In the genomic region with DNA sequence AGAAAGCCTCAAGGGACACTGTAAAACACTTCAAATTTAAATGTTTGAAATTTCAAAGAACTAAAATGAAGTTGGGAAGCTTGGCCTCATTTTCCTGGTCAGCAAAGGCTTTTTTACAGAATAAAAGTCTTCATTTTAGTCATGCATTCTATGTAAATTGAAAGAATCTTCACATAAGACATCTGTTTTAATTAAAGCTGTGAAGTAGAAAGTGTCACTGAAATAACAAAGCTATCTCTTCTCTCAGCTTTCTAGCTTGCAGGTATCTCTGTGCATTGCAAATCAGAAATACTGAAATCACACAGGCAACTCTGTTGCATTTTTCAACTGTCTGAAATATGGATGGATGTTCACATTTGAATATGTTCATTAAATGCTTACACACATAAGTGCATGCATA, we compare ENCODE assay signal across 26 mouse cellular contexts.
"Had no signal": no experiment of that assay in that cellular context is flagged by ENCODE, and none has a peak within 500 bp of the region (broad histone marks: within the 10 kb centered on the region; RNA-seq: fewer than 3 reads in every experiment).

No protein-coding gene starts in this region.

- H3K27me3 ChIP-seq: heart, embryonic 12.5 days; hindbrain, embryonic 12.5 days; intestine, embryonic 15.5 days; limb, embryonic 13.5 days; limb, embryonic 15.5 days; liver, embryonic 12.5 days had no signal

- H3K4me3 ChIP-seq: gastrocnemius, adult 2 months; heart, embryonic 10.5 days; heart, embryonic 12.5 days; hindbrain, embryonic 10.5 days; hindbrain, embryonic 12.5 days; intestine, embryonic 15.5 days; limb, embryonic 13.5 days; limb, embryonic 15.5 days; liver, embryonic 12.5 days had no signal

- H3K9me3 ChIP-seq: heart, embryonic 10.5 days; heart, embryonic 12.5 days; hindbrain, embryonic 10.5 days; hindbrain, embryonic 12.5 days; intestine, embryonic 15.5 days; limb, embryonic 13.5 days; limb, embryonic 15.5 days; liver, embryonic 12.5 days had no signal

- H3K4me2 ChIP-seq: heart, embryonic 12.5 days; hindbrain, embryonic 12.5 days; hindbrain, embryonic 14.5 days; intestine, embryonic 15.5 days; limb, embryonic 13.5 days; limb, embryonic 15.5 days; liver, embryonic 12.5 days had no signal

- ATAC-seq: hindbrain, embryonic 16.5 days; inflammation-experienced regulatory T-cells, adult 6 months; intestine, embryonic 15.5 days; intestine, postnatal 0 days; liver, embryonic 12.5 days had no signal

- DNase-seq: gastrocnemius, adult 2 months; gastrocnemius, postnatal 10 days; gastrocnemius, postnatal 25 days; heart, adult 18-20 months; heart, postnatal 10 days; heart, postnatal 4 days; kidney, adult 18-20 months; kidney, adult 8-10 months; kidney, postnatal 14 days; kidney, postnatal 36 days; layer of hippocampus, adult 9-11 months; layer of hippocampus, postnatal 36 days; left cerebral cortex, postnatal 4 days had no signal

- H3K9ac ChIP-seq: heart, embryonic 12.5 days; hindbrain, embryonic 12.5 days; hindbrain, embryonic 14.5 days; intestine, embryonic 15.5 days; limb, embryonic 13.5 days; limb, embryonic 15.5 days; liver, embryonic 12.5 days had no signal

- H3K4me1 ChIP-seq: heart, embryonic 10.5 days; heart, embryonic 12.5 days; hindbrain, embryonic 10.5 days; hindbrain, embryonic 12.5 days; intestine, embryonic 15.5 days; limb, embryonic 13.5 days; limb, embryonic 15.5 days; liver, embryonic 12.5 days had no signal

- H3K36me3 ChIP-seq: heart, embryonic 10.5 days; heart, embryonic 12.5 days; hindbrain, embryonic 10.5 days; hindbrain, embryonic 12.5 days; intestine, embryonic 15.5 days; limb, embryonic 13.5 days; limb, embryonic 15.5 days; liver, embryonic 12.5 days had no signal

- H3K27ac ChIP-seq: gastrocnemius, adult 2 months; heart, embryonic 10.5 days; hindbrain, embryonic 10.5 days; hindbrain, embryonic 12.5 days; hindbrain, embryonic 14.5 days; intestine, embryonic 15.5 days; kidney, postnatal 0 days; limb, embryonic 13.5 days; limb, embryonic 15.5 days; liver, embryonic 12.5 days had no signal
